Mouse (Mus musculus) forebrain, embryonic 15.5 days (tissue): ENCODE results near the gene Efna5. TPM values are rescaled to one million over a fixed set of nuclear protein-coding genes. Genes with fewer than 3 reads are reported as not detected.

Source experiments
- ATAC-seq: fragments of 200-750 bp; cut with Nextera tagmentation; replicated peaks from 2 replicates; pipeline ENCODE4 v1.8.0; 2017; ENCODE audit warnings: mild to moderate bottlenecking, moderate TSS enrichment, moderate library complexity
- H3K27ac ChIP-seq: fragments of 300-500 bp; sonication (generic); replicated peaks from 2 replicates; pipeline ENCODE4 v1.5.1; 2015; ENCODE audit warnings: mild to moderate bottlenecking, inconsistent platforms
- H3K27me3 ChIP-seq: fragments of 300-500 bp; sonication (generic); 2 replicates; pipeline ENCODE4 v1.6.1; 2015; ENCODE audit warnings: inconsistent platforms
- H3K36me3 ChIP-seq: fragments of 300-500 bp; sonication (generic); 2 replicates; pipeline ENCODE4 v1.6.1; 2015; ENCODE audit warnings: mild to moderate bottlenecking, inconsistent platforms
- H3K4me1 ChIP-seq: fragments of 300-500 bp; sonication (generic); 2 replicates; pipeline ENCODE4 v1.6.1; 2015; ENCODE audit warnings: inconsistent platforms
- H3K4me2 ChIP-seq: fragments of 300-500 bp; sonication (generic); replicated peaks from 2 replicates; pipeline ENCODE4 v1.6.1; 2015; ENCODE audit warnings: mild to moderate bottlenecking, inconsistent platforms
- H3K4me3 ChIP-seq: fragments of 300-500 bp; sonication (generic); 2 replicates; pipeline ENCODE4 v1.5.1; 2015; ENCODE audit warnings: mild to moderate bottlenecking, inconsistent platforms
- H3K9ac ChIP-seq: fragments of 300-500 bp; sonication (generic); replicated peaks from 2 replicates; pipeline ENCODE4 v1.6.1; 2015; ENCODE audit warnings: mild to moderate bottlenecking, inconsistent platforms
- H3K9me3 ChIP-seq: fragments of 300-500 bp; sonication (generic); 2 replicates; pipeline ENCODE4 v1.6.1; 2016; ENCODE audit warnings: inconsistent platforms
- WGBS: fragments of 180-500 bp; shearing (Covaris S2); methylation state at CpG from one replicate; pipeline ENCODE4 v1.1.7; 2015; ENCODE audit warnings: mixed read lengths; 5-methylcytosine and 5-hydroxymethylcytosine counted together
- polyA plus RNA-seq: library from polyadenylated mRNA; unstranded; fragments of >200 nt; fragmentation: Nextera tagmentation; extraction: Ambion mirVana; gene quantifications from 2 replicates; pipeline ENCODE4 v1.2.1, GENCODE M21; 2015

The Efna5 gene
- polyA plus RNA-seq, 1 experiment from 2014 or later, result 24.6 TPM

DNA sequence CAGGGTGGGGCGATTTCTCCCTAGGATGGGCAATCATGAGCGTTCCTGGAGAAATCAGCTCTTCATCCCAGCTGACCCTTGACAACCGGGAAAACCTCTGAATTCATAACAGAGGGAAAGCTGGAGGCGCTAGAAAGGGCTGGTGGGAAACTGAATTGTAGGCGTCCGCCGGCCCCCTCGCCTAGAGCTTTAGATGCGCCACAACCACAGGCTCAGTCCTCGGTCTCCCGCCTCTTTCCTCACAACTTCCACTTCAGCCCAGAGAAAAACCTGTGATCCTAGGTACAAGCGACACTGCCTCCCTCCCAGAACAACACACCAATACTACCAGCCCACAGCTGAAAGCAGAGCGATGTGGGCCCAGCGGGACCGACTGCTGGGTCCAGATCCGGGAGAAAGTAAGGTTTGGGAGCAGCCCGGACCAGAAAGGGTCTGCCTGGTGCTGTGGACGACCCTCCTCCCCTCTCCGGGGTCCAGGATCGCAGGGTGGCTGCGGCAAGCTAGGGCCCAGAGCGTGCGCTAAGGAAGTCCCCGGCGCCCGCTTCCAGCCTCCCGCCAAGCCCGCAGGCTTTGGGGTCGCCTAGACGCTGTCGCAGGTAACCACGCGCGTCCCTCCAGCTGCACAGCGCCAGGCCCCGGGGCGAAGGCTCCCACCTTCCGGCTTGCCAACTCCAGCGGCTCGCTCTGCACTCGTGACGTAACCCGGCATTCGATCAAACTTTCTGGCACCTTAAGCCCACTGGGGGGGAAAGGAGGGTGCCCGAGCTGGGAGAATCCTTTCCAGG, 1.4 kb downstream of the Efna5 start:
- Histone ChIP-seq H3K4me2 (peak overlapping the region; percentile 98), H3K36me3 (no peaks in the 10 kb centered on the region), H3K4me1 (peaks cover 20% of the 10 kb centered on the region), H3K4me3 (peak overlapping the region; percentile 75), H3K27me3 (peaks cover 29% of the 10 kb centered on the region; the same call in 1 of the 2 replicates), H3K9ac (peak overlapping the region; percentile 78), H3K9me3 (no peaks in the 10 kb centered on the region), H3K27ac (peak overlapping the region; percentile 86; the same call in 1 of the 2 replicates)
- no peak; the same call in 1 of the 2 replicates for ATAC-seq
- WGBS, result under 1% methylated on average over 45 of the region's 45 CpGs

DNA sequence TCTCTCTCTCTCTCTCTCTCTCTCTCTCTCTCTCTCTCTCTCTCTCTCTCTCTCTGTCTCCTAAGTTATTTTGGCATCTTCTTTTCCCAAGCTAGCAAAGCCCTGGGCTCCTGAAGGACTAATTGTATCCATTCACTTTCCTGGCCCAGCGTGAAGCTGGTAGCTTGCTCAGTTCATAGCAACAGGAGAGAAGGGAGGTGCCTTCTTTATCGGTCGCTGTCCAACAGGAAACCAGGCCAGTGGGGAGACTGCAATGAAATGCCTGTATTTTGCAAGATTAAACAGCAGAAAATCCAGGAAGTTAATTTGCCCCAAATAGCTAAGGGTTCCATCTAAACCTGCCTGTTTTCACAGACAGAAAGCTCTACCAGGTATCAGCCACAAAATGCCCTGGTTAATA, 5.4 kb downstream of the Efna5 start:
- Histone ChIP-seq H3K9ac (no peak overlapping the region), H3K27ac (no peak overlapping the region), H3K4me3 (no peak overlapping the region), H3K27me3 (peaks cover 44% of the 10 kb centered on the region), H3K36me3 (no peaks in the 10 kb centered on the region), H3K4me2 (no peak overlapping the region), H3K4me1 (peaks cover 28% of the 10 kb centered on the region), H3K9me3 (no peaks in the 10 kb centered on the region)
- 14% methylated on average over 3 of the region's 3 CpGs for WGBS
- ATAC-seq, result no peak

DNA sequence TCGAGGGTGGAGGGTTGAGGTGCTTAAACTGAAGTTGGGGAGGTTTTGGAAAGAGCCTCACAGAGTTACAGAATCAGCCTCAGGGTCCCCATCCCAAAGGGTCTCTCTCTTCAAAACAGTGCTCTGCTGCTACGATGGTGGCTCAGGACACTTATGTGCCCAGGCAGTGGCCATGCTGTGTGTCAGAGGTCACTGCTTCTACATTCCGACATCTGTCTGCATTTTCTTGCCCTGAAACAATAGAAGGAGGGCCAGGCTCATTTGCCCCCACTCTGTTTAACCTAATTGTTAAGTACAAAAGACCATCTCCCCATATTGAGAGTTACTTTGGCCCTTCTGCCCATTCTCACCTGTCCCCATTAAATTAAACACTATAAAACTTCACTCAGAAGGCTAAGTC, 9.2 kb downstream of the Efna5 start:
- no peak for ATAC-seq
- Histone ChIP-seq H3K27me3 (peaks cover 29% of the 10 kb centered on the region), H3K4me3 (no peak overlapping the region), H3K27ac (no peak overlapping the region), H3K36me3 (no peaks in the 10 kb centered on the region), H3K4me2 (no peak overlapping the region), H3K9ac (no peak overlapping the region), H3K9me3 (no peaks in the 10 kb centered on the region), H3K4me1 (peaks cover 11% of the 10 kb centered on the region)
- 3% methylated on average over 3 of the region's 3 CpGs for WGBS

DNA sequence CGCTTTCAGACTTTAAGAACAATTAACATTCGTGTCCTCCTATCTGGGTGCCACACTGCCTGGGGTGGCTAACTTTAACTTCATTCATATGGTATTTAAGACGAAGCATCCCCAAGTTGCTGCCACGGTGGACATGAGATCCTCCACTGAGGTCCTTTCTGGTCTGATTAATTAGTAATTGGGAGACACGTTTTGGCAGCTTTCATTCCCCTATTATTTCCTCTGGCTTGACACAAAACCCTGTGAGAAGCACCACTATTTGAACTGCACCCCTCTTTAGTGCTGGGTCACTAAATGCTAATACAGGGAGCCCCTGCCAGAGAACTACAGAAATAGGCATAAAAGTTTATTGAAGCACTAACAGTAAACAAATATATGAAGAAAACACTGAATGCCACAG, 9.9 kb downstream of the Efna5 start:
- whole genome bisulfite sequencing, result 10% methylated on average over 5 of the region's 5 CpGs
- H3K9ac ChIP-seq, result no peak overlapping the region
- H3K4me3 ChIP-seq, result no peak overlapping the region

DNA sequence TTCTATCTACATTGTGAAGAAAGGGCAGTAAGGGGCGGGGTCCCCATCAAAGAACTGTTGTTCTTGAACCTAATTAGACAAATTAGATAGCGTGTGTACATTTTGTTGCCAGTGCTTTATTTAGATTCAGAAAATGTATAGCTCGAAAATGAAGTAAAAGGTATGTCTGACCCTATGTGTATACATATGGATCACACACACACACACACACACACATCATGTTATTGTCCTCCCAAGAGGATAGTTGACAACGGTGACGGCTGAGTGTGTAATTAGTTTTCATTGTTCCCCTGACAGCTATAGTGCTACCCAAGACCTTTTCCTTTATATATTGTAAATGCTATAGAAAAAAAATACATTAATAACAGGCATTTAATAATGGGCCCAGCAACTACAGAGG, 10.7 kb downstream of the Efna5 start:
- Histone ChIP-seq H3K9me3 (no peaks in the 10 kb centered on the region), H3K9ac (no peak overlapping the region), H3K27ac (no peak overlapping the region), H3K4me2 (no peak overlapping the region), H3K4me1 (peaks cover 11% of the 10 kb centered on the region), H3K4me3 (no peak overlapping the region), H3K36me3 (no peaks in the 10 kb centered on the region), H3K27me3 (peaks cover 24% of the 10 kb centered on the region)
- no peak for ATAC-seq
- WGBS, result 25% methylated on average over 5 of the region's 5 CpGs

More for the DNA sequence above, 9.9 kb downstream of the Efna5 start:
- H3K4me1 ChIP-seq, result peaks cover 11% of the 10 kb centered on the region
- H3K27ac ChIP-seq, result no peak overlapping the region
- H3K4me2 ChIP-seq, result no peak overlapping the region
- no peaks in the 10 kb centered on the region for H3K9me3 ChIP-seq
- ATAC-seq, result peak; percentile 23; the same call in 1 of the 2 replicates
- no peaks in the 10 kb centered on the region for H3K36me3 ChIP-seq
- H3K27me3 ChIP-seq, result peaks cover 23% of the 10 kb centered on the region

DNA sequence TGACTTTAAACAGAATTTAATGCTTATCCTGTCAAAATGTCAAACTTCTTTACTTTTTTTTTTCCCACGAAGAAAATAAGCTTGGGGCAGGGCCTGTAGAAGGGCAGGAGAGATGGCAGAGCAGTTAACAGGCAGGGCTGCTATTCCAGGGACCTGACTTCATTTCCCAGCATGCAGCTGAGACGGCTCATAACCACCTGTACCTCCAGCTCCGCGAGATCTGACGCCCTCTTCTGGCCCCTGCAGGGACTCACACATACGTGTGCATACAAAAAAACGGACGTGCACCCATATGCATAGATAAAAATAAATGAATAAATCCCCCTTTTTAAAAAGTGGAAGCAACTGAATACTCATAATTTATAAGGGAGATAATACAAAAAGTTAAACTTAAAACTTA, 16.2 kb downstream of the Efna5 start:
- 94% methylated on average over 8 of the region's 8 CpGs for WGBS
- Histone ChIP-seq H3K4me2 (no peak overlapping the region), H3K27me3 (peaks cover 9% of the 10 kb centered on the region; the same call in 1 of the 2 replicates), H3K27ac (no peak overlapping the region), H3K36me3 (no peaks in the 10 kb centered on the region), H3K9me3 (no peaks in the 10 kb centered on the region), H3K9ac (no peak overlapping the region), H3K4me3 (no peak overlapping the region), H3K4me1 (peaks cover 9% of the 10 kb centered on the region; the same call in 1 of the 2 replicates)
- ATAC-seq, result no peak

DNA sequence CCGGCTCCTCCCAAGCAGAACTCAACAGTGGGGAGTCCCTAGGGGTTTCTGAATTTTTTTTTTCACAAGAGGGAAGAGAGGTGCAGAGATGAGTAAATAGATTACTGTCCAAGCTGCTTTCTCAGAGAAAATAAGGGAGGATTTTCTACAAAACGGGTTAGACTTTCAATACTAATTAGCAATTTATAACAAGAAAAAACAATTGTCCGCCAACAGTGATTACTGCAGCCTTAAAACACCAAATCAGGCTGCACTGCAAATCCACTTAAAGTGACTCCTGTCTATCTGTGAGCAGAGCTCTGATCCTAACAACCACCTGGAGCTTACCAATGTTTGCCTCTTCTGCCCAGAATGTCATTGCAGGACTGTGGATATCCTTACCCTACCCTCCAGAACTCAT, 18.1 kb downstream of the Efna5 start:
- WGBS, result 36% methylated on average over 3 of the region's 3 CpGs
- H3K4me3 ChIP-seq, result no peak overlapping the region
- H3K27me3 ChIP-seq, result 0 out of 2 replicates have a peak, but pooled peaks cover 3% of the 10 kb centered on the region
- no peaks in the 10 kb centered on the region for H3K36me3 ChIP-seq
- no peak for ATAC-seq
- H3K27ac ChIP-seq, result peak overlapping the region; percentile 42; the same call in 1 of the 2 replicates
- H3K9ac ChIP-seq, result no peak overlapping the region
- 0 out of 2 replicates have a peak overlapping the region, but pooled peaks have one; percentile 4 for H3K4me2 ChIP-seq
- no peaks in the 10 kb centered on the region for H3K9me3 ChIP-seq
- H3K4me1 ChIP-seq, result peaks cover 9% of the 10 kb centered on the region; the same call in 1 of the 2 replicates

DNA sequence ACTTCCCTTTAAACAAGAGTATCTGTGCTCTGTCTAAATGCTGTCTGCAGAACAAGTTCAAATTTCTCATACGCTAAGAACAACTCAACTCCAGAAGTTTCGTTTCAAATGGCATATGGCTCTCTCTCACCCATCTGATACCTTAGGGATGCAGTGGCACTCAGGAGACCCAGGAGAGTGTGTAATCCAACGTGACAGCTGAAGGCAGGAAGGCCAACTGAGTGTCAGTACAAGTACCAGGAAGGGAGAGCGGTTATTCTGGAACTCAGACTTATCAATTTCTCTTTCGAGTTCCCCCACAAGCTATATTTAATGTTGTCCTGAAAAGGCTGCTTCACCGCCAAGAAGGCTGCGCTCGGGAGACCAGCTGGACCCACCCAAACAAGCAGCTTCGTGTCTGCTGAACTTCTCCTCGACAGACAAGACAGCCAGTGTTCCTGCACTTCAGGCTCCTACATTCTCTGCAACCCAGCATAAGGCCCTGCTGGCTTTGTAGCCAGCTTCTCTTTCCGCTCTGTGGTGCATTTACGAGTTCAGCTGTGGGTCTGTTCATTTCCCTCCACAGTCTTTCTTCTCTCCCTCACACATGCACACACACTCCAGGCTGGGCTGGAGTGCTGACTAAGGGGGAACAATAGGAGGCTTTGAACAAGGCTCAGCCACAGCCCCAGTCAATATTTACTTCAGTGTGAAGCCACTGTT, 18.7 kb downstream of the Efna5 start:
- 0 out of 2 replicates have a peak overlapping the region, but pooled peaks have one; percentile 4 for H3K4me2 ChIP-seq
- no peak overlapping the region for H3K4me3 ChIP-seq
- H3K27ac ChIP-seq, result peak overlapping the region; percentile 42; the same call in 1 of the 2 replicates
- H3K9me3 ChIP-seq, result no peaks in the 10 kb centered on the region
- peaks cover 9% of the 10 kb centered on the region; the same call in 1 of the 2 replicates for H3K4me1 ChIP-seq
- 33% methylated on average over 12 of the region's 12 CpGs for WGBS
- no peak overlapping the region; the same call in 1 of the 2 replicates for H3K9ac ChIP-seq
- ATAC-seq, result peak; percentile 78
- H3K36me3 ChIP-seq, result no peaks in the 10 kb centered on the region
- 0 out of 2 replicates have a peak, but pooled peaks cover 3% of the 10 kb centered on the region for H3K27me3 ChIP-seq

DNA sequence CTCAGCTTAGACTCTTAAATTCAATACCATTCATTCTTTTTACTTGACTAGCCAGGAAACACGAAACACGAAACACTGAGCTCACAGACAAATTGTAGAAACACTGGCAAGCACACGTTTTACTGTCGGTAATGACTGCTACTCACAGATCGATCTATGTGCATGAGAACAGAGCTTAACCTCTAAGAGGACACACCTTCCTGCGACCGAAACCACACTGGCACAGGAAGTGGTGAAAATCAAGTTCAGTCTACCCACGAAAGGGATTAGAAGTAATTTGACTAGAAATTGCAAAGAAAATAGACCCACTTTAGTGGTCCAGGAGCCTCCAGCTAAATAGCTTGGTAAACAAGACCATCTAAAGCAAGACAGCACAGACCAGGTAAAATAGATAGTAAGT, 23.8 kb downstream of the Efna5 start:
- Histone ChIP-seq H3K9ac (no peak overlapping the region), H3K4me1 (peaks cover 13% of the 10 kb centered on the region), H3K27me3 (peaks cover 4% of the 10 kb centered on the region; the same call in 1 of the 2 replicates), H3K4me3 (no peak overlapping the region), H3K9me3 (no peaks in the 10 kb centered on the region), H3K27ac (no peak overlapping the region), H3K36me3 (no peaks in the 10 kb centered on the region), H3K4me2 (no peak overlapping the region)
- no peak for ATAC-seq
- 79% methylated on average over 8 of the region's 8 CpGs for WGBS

DNA sequence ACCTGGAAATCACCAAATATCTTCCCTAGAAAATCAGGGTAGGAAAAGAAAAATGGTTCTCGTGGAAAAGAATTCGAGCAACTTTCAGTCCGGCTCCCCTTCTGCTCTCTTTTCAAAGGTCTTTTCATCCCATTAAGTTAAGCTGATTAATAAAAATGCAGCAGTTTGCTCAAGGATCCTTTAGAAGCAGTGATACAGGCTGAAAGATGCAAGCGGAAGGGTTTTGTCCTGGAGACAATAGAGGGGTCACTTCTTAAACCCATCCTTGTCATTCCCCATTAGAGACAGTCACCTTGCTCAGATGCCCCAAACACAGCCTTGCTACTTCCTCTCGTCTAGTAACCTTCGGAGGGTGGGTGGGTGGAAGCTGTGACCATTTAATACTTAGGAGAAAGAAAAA, 27.4 kb downstream of the Efna5 start:
- Histone ChIP-seq H3K36me3 (no peaks in the 10 kb centered on the region), H3K27me3 (peaks cover 4% of the 10 kb centered on the region; the same call in 1 of the 2 replicates), H3K9ac (no peak overlapping the region), H3K27ac (no peak overlapping the region), H3K4me2 (no peak overlapping the region), H3K4me1 (peaks cover 11% of the 10 kb centered on the region), H3K4me3 (no peak overlapping the region), H3K9me3 (no peaks in the 10 kb centered on the region)
- no peak for ATAC-seq
- 5% methylated on average over 6 of the region's 6 CpGs for WGBS

DNA sequence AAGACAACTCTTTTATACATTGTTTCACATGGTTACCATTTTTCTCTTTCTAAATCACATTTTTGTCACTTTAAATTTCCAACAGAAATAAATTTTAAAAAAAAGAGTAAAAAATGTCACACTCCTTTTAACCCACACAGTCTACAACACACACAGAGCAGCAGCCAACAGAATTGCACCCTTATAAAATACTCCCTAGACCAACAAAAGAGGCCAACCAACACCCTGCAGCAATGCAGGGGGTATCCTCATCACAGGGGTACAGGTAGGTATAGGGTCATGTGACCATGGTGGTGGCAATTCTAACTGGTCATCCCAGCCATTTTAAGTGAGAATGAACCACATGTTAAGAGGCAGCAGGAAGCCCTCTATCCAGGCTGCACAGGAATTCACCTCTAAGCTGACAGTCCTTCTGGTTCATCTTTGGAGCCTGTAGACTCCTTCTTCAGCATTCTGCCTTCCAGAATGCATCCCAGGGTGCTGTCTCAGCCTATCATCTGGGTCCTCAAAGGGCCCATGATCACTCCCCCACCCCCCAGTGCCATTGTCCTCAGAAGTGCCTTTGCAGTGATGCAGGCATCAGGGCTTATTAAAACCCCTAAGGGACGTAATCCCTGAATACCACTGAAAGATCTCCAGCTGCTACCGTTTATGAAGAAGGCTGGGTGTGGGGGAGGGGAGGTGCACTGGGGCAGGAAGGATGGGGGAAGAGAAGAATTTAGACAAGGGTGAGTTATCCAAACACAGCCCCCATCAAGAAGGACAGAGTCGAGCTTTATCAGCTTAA, 28.1 kb downstream of the Efna5 start:
- Histone ChIP-seq H3K4me2 (no peak overlapping the region), H3K36me3 (no peaks in the 10 kb centered on the region), H3K27me3 (peaks cover 4% of the 10 kb centered on the region; the same call in 1 of the 2 replicates), H3K9me3 (no peaks in the 10 kb centered on the region), H3K9ac (no peak overlapping the region), H3K27ac (no peak overlapping the region), H3K4me3 (no peak overlapping the region), H3K4me1 (peaks cover 11% of the 10 kb centered on the region)
- ATAC-seq, result peak; percentile 32
- 1% methylated on average over 3 of the region's 3 CpGs for WGBS
